Mouse (Mus musculus) left cerebral cortex, postnatal 4 days (tissue): ENCODE data around the gene Tmem91. TPM values are rescaled to one million over a fixed set of nuclear protein-coding genes. Genes with fewer than 3 reads are reported as not detected.
"Not testable (repeated sequence)": the region's sequence is repeated elsewhere in the genome, so short reads cannot be mapped to it uniquely, and the experiment has no call there.

ENCODE experiments used
- DNase-seq: peaks from one replicate; pipeline ENCODE4 v3.0.0-alpha.2; 2022
- intact Hi-C: fragments of 180-260 bp; cut with DNase I; formaldehyde crosslinking; loops from one replicate; pipeline ENCODE4 v1.15.1; 2025
- total RNA-seq, 2 experiments: library from RNA; stranded (reverse); gene quantifications; 2 replicates each; pipeline ENCODE4 v1.2.3; 2021

The Tmem91 gene
- 10 to 100 TPM; 14.6 to 19.9 TPM for total RNA-seq

- no peak for DNase-seq
- intact Hi-C loops, result no loop called here
Observed at GRCm38 (mm10) chr7:25674719-25675300, at the start of gene Tmem91. Gene Tmem91, minus strand, starts transcription at chr7:25675166.

- intact Hi-C loops, DNase-seq: not testable (repeated sequence)
Observed at GRCm38 (mm10) chr7:25721776-25722175, 46.8 kb upstream of the Tmem91 start.

- intact Hi-C loops, result no loop called here
- no peak for DNase-seq
Observed at GRCm38 (mm10) chr7:25720760-25721159, 45.8 kb upstream of the Tmem91 start.

GRCm38 (mm10) chr7:25719761-25720610 lies 45.0 kb upstream of the Tmem91 start:
- intact Hi-C loops, result no loop called here
- peak; percentile 79 for DNase-seq

- intact Hi-C loops, result no loop called here
- DNase-seq, result peak; percentile 94
Observed at GRCm38 (mm10) chr7:25718788-25719417, 43.9 kb upstream of the Tmem91 start, which contains the start of gene Ccdc97. Gene Ccdc97, minus strand, starts transcription at chr7:25719088.

GRCm38 (mm10) chr7:25717478-25717877 lies 42.5 kb upstream of the Tmem91 start:
- no peak for DNase-seq
- intact Hi-C loops, result no loop called here

- intact Hi-C loops, result no loop called here
- no peak for DNase-seq
Observed at GRCm38 (mm10) chr7:25715731-25716271, 40.8 kb upstream of the Tmem91 start.

GRCm38 (mm10) chr7:25714581-25714980 lies 39.6 kb upstream of the Tmem91 start:
- no peak for DNase-seq
- intact Hi-C loops, result no loop called here

- intact Hi-C loops, result no loop called here
- no peak for DNase-seq
Observed at GRCm38 (mm10) chr7:25712801-25713200, 37.8 kb upstream of the Tmem91 start.

GRCm38 (mm10) chr7:25711731-25712197 lies 36.8 kb upstream of the Tmem91 start:
- peak; percentile 76 for DNase-seq
- intact Hi-C loops, result no loop called here

GRCm38 (mm10) chr7:25711165-25711564 lies 36.2 kb upstream of the Tmem91 start:
- intact Hi-C loops, result no loop called here

GRCm38 (mm10) chr7:25710519-25711130 lies 35.7 kb upstream of the Tmem91 start:
- intact Hi-C loops, result no loop called here

More at GRCm38 (mm10) chr7:25711165-25711564, 36.2 kb upstream of the Tmem91 start:
- no peak for DNase-seq

GRCm38 (mm10) chr7:25709961-25710360 lies 35.0 kb upstream of the Tmem91 start:
- peak; percentile 55 for DNase-seq
- intact Hi-C loops, result no loop called here

More at GRCm38 (mm10) chr7:25710519-25711130, 35.7 kb upstream of the Tmem91 start:
- no peak for DNase-seq

- DNase-seq, result no peak
- intact Hi-C loops, result no loop called here
Observed at GRCm38 (mm10) chr7:25707581-25708292, 32.8 kb upstream of the Tmem91 start.

GRCm38 (mm10) chr7:25706578-25707170 lies 31.7 kb upstream of the Tmem91 start:
- intact Hi-C loops, result no loop called here
- no peak for DNase-seq

- DNase-seq, result no peak
- intact Hi-C loops, result no loop called here
Observed at GRCm38 (mm10) chr7:25705801-25706251, 30.9 kb upstream of the Tmem91 start.

- no peak for DNase-seq
- intact Hi-C loops, result no loop called here
Observed at GRCm38 (mm10) chr7:25704716-25705364, 29.9 kb upstream of the Tmem91 start.

GRCm38 (mm10) chr7:25703793-25704494 lies 29.0 kb upstream of the Tmem91 start:
- intact Hi-C loops, result no loop called here
- no peak for DNase-seq
